Comparison of ENCODE assay signal across 10 mouse cellular contexts in the genomic region with DNA sequence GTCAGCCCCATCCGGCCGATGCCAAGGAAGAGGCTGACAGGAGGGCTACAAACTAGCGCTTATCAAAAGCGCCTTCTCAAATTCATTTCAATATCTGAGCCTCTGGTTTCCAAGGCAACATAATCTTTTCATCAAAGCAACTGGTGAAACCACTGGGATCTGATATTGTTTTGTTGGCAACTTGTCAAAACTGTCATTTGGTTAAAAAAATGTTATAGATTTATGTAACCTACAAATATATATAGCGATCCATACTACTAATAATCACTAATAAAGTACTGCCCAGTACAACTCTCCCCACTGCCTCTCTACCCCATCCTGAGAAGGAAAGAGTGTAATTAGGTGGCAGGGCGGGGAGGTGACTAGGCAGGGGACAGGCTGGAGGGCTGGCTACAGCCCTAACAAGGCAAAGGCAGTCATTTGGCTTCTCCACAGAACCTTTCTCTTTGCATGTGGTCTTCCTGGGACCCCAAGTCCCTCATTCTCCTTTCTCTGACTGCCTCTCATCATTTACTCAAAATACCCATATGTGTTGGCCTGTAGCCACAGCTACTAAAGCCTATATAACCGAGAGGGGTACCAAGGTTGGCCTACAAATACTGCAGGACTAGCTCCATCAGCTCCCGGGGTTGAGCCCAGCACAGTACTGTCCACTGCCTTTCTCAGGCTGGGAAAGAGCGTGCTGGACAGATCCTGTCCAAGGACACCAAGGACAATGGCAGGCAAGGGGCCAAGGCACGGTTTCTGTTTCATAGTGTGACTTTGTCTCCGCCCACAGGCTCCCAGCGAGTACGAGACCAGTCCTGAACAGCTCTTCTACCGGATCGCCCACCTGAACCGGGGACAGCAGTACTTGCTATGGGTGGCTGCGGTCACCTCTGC.
A peak's percentile ranks its signal among the peaks of the same experiment; 100 is the strongest.
DNase-seq lines count a peak whose midpoint lies in the region; ATAC-seq and TF ChIP-seq lines count a peak whose summit lies in the region.
"Had no signal": no experiment of that assay in that cellular context is flagged by ENCODE, and none has a peak within 500 bp of the region (broad histone marks: within the 10 kb centered on the region; RNA-seq: fewer than 3 reads in every experiment).

No protein-coding gene starts in this region.

- H3K4me3 ChIP-seq in layer of hippocampus, adult 2 months = no peak overlapping the region
- H3K4me3 ChIP-seq: embryonic facial prominence, embryonic 12.5 days; limb, embryonic 13.5 days had no signal

- H3K27ac ChIP-seq in layer of hippocampus, adult 2 months = peak overlapping the region; percentile 86
- H3K27ac ChIP-seq: embryonic facial prominence, embryonic 12.5 days; limb, embryonic 13.5 days had no signal

- TF ChIP-seq CTCF in layer of hippocampus, adult 2 months (conservative IDR thresholded peaks at IDR 0.05) = no peak

- no peak for ATAC-seq in frontal cortex, adult (ENCODE audit: low TSS enrichment)

- DNase-seq in kidney, adult 18-20 months = peak; percentile 5
- no peak for DNase-seq in kidney, adult 9 months
- peak; percentile 88 for DNase-seq in adrenal gland, postnatal 14 days
- peak; percentile 80 for DNase-seq in gastrocnemius, postnatal 10 days
- peak in 1 of 2 experiments; percentile 25 for DNase-seq in layer of hippocampus, adult 2 months (ENCODE audit: low spot score in 2 of 2)
- DNase-seq in ovary, postnatal 14 days (ENCODE audit: low spot score) = peak; percentile 67
- DNase-seq in right cerebral cortex, postnatal 14 days = no peak

Comparison
In these comparisons a context has a peak if more than half of its experiments do, and no peak if none do; other contexts are left out.
1. DNase-seq: peak in kidney, adult 18-20 months (single experiment), adrenal gland, postnatal 14 days (single experiment), gastrocnemius, postnatal 10 days (single experiment) and ovary, postnatal 14 days (single experiment); none in kidney, adult 9 months (single experiment) and right cerebral cortex, postnatal 14 days (single experiment).